Mouse (Mus musculus): ENCODE measurements around the gene Ndufa6.

The Ndufa6 gene

GRCm38 (mm10) chr15:82341036-82341501, 13.1 kb downstream of the Ndufa6 start:
- DNase-seq (ENCODE audit: low read depth) = no peak

- DNase-seq (ENCODE audit: low read depth) = no peak
Measured at GRCm38 (mm10) chr15:82340414-82341035, 13.6 kb downstream of the Ndufa6 start.

- DNase-seq (ENCODE audit: low read depth) = no peak
Measured at GRCm38 (mm10) chr15:82339634-82340254, 14.4 kb downstream of the Ndufa6 start.

- no peak for DNase-seq (ENCODE audit: low read depth)
Measured at GRCm38 (mm10) chr15:82339150-82339549, 15.0 kb downstream of the Ndufa6 start.

GRCm38 (mm10) chr15:82338593-82339112, 15.5 kb downstream of the Ndufa6 start, which contains the start of the genes Naga, Pheta2 and Smdt1:
Gene Naga (minus strand): TSS chr15:82338925.
Gene Pheta2 (plus strand): TSS chr15:82338942.
Gene Smdt1 (plus strand): TSS chr15:82338959.
- DNase-seq (ENCODE audit: low read depth) = peak; percentile 99

- no peak for DNase-seq (ENCODE audit: low read depth)
Measured at GRCm38 (mm10) chr15:82337875-82338274, 16.2 kb downstream of the Ndufa6 start.

- DNase-seq (ENCODE audit: low read depth) = no peak
Measured at GRCm38 (mm10) chr15:82336629-82337028, 17.5 kb downstream of the Ndufa6 start.

GRCm38 (mm10) chr15:82335194-82335593, 18.9 kb downstream of the Ndufa6 start:
- DNase-seq (ENCODE audit: low read depth) = no peak

GRCm38 (mm10) chr15:82325382-82325781, 28.7 kb downstream of the Ndufa6 start:
- DNase-seq (ENCODE audit: low read depth) = no peak

- no peak for DNase-seq (ENCODE audit: low read depth)
Measured at GRCm38 (mm10) chr15:82322195-82322594, 31.9 kb downstream of the Ndufa6 start.

GRCm38 (mm10) chr15:82319613-82320012, 34.5 kb downstream of the Ndufa6 start:
- DNase-seq (ENCODE audit: low read depth) = no peak

GRCm38 (mm10) chr15:82317839-82318238, 36.3 kb downstream of the Ndufa6 start:
- DNase-seq (ENCODE audit: low read depth) = no peak

- no peak for DNase-seq (ENCODE audit: low read depth)
Measured at GRCm38 (mm10) chr15:82308416-82308815, 45.7 kb downstream of the Ndufa6 start.

- DNase-seq (ENCODE audit: low read depth) = no peak
Measured at GRCm38 (mm10) chr15:82307107-82307506, 47.0 kb downstream of the Ndufa6 start.
